Mouse (Mus musculus): ENCODE measurements around the gene Rpl31. TPM values are rescaled to one million over a fixed set of nuclear protein-coding genes. Genes with fewer than 3 reads are reported as not detected.
A peak's percentile ranks its signal among the peaks of the same experiment; 100 is the strongest.

Gene Rpl31
- polyA plus RNA-seq (2016; fragmentation: Nextera tagmentation; extraction: Ambion mirVana): 525 and 543 TPM in 2 replicates

DNA sequence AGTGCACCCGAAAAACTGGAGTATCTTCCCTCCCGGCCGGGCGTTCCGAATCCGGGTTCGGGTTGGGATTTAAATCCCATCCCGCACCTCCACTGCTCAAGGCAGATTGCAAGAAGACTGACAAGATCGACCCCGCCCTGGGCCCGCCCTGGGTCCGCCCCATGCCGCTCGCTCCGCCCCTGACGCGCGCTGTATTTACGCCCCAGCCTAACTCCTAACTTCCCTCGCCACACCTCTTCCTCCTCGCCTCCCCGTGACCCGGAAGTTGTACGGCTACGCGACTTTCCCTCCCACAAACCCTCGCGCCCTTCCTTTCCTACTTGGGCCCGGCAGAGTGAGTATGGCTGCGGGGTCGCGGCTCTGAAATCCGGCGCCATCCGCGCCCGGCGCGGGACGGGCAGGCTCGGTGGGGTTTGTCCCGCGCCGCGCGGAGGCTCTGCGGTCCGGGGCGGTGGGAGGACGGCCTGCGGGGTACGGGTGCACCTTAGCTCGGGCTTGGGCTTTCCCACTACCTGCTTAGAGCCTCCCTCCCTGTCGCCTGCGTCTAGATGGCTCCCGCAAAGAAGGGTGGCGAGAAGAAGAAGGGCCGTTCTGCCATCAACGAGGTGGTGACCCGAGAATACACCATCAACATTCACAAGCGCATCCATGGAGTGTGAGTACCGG, at the start of gene Rpl31:
Rpl31 (plus strand) TSS at position 242 of the 666 bp plus-strand sequence.
- peaks cover 17% of the 10 kb centered on the region for H3K4me1 ChIP-seq (replicated peaks)
- H3K27me3 ChIP-seq: no peaks in the 10 kb centered on the region
- no peaks in the 10 kb centered on the region for H3K9me3 ChIP-seq
- ATAC-seq (ENCODE audit: insufficient number of reproducible peaks, insufficient read depth, low FRiP score, low TSS enrichment, low read depth): peak; percentile 99
- H3K4me3 ChIP-seq (replicated peaks): peak within 1 kb of the TSS; percentile 92
- peak within 1 kb of the TSS; percentile 90 for H3K27ac ChIP-seq
- H3K9ac ChIP-seq (replicated peaks): peak within 1 kb of the TSS; percentile 97
- H3K36me3 ChIP-seq: peaks cover 37% of the 10 kb centered on the region
- WGBS: under 1% methylated on average over 61 of the region's 62 CpGs
- H3K4me2 ChIP-seq: peak within 1 kb of the TSS; percentile 95

DNA sequence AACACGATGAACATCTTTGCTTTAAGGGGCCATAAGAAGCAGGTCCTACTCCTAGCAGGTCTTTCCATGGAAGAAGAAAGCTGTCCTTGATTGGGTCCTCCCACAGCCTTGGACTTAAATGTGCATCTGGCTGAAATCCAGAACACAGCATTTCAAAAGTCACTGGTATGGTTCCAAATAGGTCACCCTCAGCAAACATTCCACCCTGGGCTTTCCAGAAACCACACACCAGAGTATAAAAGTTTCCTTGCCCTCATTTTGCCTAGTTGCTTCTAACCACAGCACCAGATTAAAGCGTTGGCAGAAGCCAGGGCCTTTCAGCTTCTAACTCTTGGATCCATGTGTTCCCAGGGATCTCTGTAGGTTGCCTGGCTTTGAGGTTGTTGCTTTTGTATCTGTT, 49.7 kb upstream of the Rpl31 start:
- no peaks in the 10 kb centered on the region for H3K27me3 ChIP-seq
- H3K27ac ChIP-seq: no peak overlapping the region

DNA sequence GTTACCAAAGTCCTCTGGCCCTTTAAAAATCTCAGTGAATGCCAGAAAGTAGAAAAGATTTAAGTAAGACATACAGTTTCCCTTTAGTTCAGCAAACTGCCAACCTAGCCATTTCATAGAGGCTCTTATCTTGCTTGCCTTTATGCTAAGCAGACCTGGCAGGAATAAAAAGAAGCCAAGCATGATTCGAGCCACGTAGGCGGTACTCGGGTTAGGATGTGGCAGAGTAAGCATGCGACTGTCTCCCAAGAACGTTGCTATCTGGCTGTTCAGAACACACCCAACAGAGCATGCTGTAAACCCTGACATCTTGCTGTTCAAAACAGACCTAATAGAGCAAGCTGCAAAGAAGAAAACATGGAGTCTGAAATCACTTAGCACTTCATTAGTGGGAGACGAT, 48.8 kb upstream of the Rpl31 start:
- no peak overlapping the region for H3K9ac ChIP-seq (replicated peaks)
- no peaks in the 10 kb centered on the region for H3K9me3 ChIP-seq
- ATAC-seq (ENCODE audit: insufficient number of reproducible peaks, insufficient read depth, low FRiP score, low TSS enrichment, low read depth): no peak
- no peak overlapping the region for H3K4me2 ChIP-seq
- H3K4me1 ChIP-seq (replicated peaks): 0 out of 2 replicates have a peak, but pooled peaks cover 4% of the 10 kb centered on the region
- H3K36me3 ChIP-seq: no peaks in the 10 kb centered on the region
- no peak overlapping the region for H3K27ac ChIP-seq
- WGBS: 64% methylated on average over 7 of the region's 7 CpGs
- H3K4me3 ChIP-seq (replicated peaks): no peak overlapping the region
- no peaks in the 10 kb centered on the region for H3K27me3 ChIP-seq

More for the DNA sequence above, 49.7 kb upstream of the Rpl31 start:
- H3K36me3 ChIP-seq: no peaks in the 10 kb centered on the region
- no peaks in the 10 kb centered on the region for H3K9me3 ChIP-seq
- H3K4me1 ChIP-seq (replicated peaks): peaks cover 10% of the 10 kb centered on the region; the same call in 1 of the 2 replicates
- H3K4me2 ChIP-seq: no peak overlapping the region
- ATAC-seq (ENCODE audit: insufficient number of reproducible peaks, insufficient read depth, low FRiP score, low TSS enrichment, low read depth): no peak
- H3K4me3 ChIP-seq (replicated peaks): no peak overlapping the region
- H3K9ac ChIP-seq (replicated peaks): no peak overlapping the region
- 83% methylated on average over 2 of the region's 2 CpGs for WGBS

DNA sequence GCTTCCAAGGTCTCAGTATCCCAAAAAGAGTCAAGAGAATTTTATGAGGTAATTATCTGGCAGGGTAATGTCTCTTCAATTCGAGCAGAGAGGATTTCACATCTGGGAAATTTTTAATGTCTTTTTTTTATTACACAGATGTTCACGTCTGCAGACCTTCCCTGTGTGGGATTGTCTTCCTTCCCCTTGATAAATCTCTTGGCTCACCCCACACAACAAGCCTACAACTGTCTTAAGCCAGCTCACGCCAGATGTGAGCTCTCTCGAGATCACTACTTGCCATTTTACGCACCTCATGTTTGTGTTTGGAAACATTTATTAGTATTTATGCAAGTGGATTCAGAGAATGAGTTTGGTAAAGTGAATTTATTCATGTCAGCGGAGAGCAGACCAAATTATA, 45.7 kb upstream of the Rpl31 start:
- Histone ChIP-seq H3K27ac (peak overlapping the region; percentile 31; the same call in 1 of the 2 replicates), H3K9me3 (no peaks in the 10 kb centered on the region), H3K4me1 (replicated peaks) (0 out of 2 replicates have a peak, but pooled peaks cover 4% of the 10 kb centered on the region), H3K4me2 (no peak overlapping the region), H3K36me3 (no peaks in the 10 kb centered on the region), H3K4me3 (replicated peaks) (no peak overlapping the region), H3K27me3 (no peaks in the 10 kb centered on the region), H3K9ac (replicated peaks) (no peak overlapping the region)
- 47% methylated on average over 6 of the region's 6 CpGs for WGBS
- ATAC-seq (ENCODE audit: insufficient number of reproducible peaks, insufficient read depth, low FRiP score, low TSS enrichment, low read depth): no peak

DNA sequence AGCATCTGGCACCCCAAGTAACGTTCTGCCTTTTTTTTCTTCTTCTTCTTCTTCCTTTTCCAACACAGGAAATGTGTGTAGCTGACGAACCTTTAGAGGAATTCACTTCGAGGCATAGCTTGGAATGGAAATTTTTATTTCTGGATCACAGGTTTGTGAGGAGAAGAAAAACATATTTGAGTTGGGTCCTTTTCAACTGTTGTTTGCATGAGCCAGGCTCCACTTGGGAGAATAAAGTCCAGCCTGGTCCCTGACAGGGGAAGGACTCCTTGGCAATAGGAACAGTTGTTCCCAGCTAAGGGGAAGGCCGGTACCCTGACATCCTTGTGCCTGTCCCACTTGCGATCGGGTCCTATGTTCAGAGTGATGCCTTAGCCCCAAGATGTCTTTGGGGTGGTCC, 42.4 kb upstream of the Rpl31 start:
- H3K9me3 ChIP-seq: no peaks in the 10 kb centered on the region
- no peak overlapping the region for H3K4me2 ChIP-seq
- no peak overlapping the region for H3K9ac ChIP-seq (replicated peaks)
- no peaks in the 10 kb centered on the region for H3K36me3 ChIP-seq
- no peaks in the 10 kb centered on the region for H3K27me3 ChIP-seq
- no peak overlapping the region for H3K27ac ChIP-seq
- 90% methylated on average over 6 of the region's 6 CpGs for WGBS
- H3K4me3 ChIP-seq (replicated peaks): no peak overlapping the region
- no peaks in the 10 kb centered on the region for H3K4me1 ChIP-seq (replicated peaks)
- ATAC-seq (ENCODE audit: insufficient number of reproducible peaks, insufficient read depth, low FRiP score, low TSS enrichment, low read depth): no peak

DNA sequence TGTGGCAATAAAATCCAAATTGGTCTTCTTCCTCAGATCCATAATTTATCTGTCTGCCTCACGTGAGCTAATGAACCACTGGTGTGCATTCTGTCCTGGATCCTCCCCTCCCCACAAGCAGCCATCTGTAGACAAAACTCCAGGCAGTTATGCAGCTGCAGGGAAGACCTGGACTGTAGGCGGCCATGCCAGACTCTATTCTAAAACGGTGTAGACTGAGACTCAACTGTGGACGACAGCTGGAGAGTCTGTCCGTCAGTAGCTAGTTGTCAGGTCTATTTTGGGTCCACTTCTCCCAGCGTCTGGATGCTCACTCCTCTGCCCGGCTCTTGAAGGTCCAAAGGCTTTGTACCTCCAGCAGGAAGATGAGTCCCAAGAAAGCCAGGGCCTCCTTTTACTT, 40.1 kb upstream of the Rpl31 start:
- 69% methylated on average over 7 of the region's 7 CpGs for WGBS

DNA sequence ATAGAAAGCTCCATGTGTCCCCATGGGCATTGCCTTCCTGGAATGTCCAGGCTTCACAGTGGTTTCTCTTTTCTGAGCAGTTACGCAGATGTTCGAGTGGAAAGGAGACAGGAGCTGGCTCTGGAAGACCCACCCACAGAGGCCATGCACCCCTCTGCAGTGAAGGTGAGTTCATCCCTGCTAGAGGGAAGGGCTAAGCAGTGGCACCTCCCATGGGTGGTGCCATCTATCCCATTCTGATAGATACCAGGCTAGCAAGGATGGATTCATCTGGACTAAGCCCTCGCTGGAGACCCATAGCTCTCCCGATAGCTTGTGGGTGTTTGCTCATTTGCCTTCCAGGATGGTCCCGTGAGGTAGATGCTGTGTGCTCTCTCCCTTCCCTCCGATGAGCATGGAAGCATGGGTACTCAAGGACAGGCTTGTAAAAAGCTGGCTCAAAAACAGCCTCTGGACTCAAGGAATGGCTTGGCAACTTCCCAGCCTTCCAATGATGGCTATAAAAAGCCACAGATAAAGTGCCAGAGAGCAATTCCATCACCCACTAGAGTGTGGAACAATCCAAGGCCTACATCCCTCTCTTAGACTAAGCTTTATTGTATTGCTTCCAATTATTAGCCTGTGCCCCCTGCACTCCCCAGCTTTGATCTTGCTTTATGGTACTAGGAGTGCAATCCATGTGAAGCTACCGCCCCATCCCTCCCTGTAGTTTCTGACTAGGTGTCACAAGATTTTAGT, 36.6 kb upstream of the Rpl31 start:
- no peak for ATAC-seq (ENCODE audit: insufficient number of reproducible peaks, insufficient read depth, low FRiP score, low TSS enrichment, low read depth)
- H3K9me3 ChIP-seq: no peaks in the 10 kb centered on the region
- no peak overlapping the region for H3K4me2 ChIP-seq
- no peak overlapping the region for H3K9ac ChIP-seq (replicated peaks)
- peaks cover 5% of the 10 kb centered on the region; the same call in 1 of the 2 replicates for H3K4me1 ChIP-seq (replicated peaks)
- H3K27ac ChIP-seq: no peak overlapping the region
- H3K4me3 ChIP-seq (replicated peaks): no peak overlapping the region
- no peaks in the 10 kb centered on the region for H3K36me3 ChIP-seq
- 52% methylated on average over 7 of the region's 7 CpGs for WGBS
- H3K27me3 ChIP-seq: peaks cover 5% of the 10 kb centered on the region

More for the DNA sequence above, 40.1 kb upstream of the Rpl31 start:
- Histone ChIP-seq H3K4me1 (replicated peaks) (no peaks in the 10 kb centered on the region; the same call in 1 of the 2 replicates), H3K9ac (replicated peaks) (no peak overlapping the region), H3K4me3 (replicated peaks) (no peak overlapping the region), H3K27ac (no peak overlapping the region), H3K4me2 (no peak overlapping the region), H3K9me3 (no peaks in the 10 kb centered on the region), H3K27me3 (no peaks in the 10 kb centered on the region), H3K36me3 (no peaks in the 10 kb centered on the region)
- no peak for ATAC-seq (ENCODE audit: insufficient number of reproducible peaks, insufficient read depth, low FRiP score, low TSS enrichment, low read depth)

DNA sequence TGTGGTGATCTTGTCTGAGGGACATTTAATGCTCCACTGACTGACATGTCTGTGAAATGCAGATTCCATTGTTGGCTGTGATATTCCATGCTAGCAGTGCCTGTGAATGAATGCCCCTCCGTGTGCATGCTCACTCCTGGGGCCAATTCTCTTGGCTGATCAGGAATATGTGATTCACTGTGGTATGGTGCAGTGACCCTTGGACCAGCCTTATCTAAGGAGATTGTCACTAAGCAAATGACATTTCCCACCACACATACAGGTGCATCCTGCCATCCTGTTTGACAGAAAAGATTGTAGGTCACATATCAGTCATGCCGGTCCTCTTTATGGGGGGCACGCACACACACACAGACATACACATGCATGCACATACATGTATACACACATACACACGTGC, 35.2 kb upstream of the Rpl31 start:
- ATAC-seq (ENCODE audit: insufficient number of reproducible peaks, insufficient read depth, low FRiP score, low TSS enrichment, low read depth): no peak
- H3K27me3 ChIP-seq: peaks cover 5% of the 10 kb centered on the region
- no peak overlapping the region for H3K9ac ChIP-seq (replicated peaks)
- no peak overlapping the region for H3K4me2 ChIP-seq
- WGBS: 84% methylated on average over 4 of the region's 4 CpGs
- H3K9me3 ChIP-seq: no peaks in the 10 kb centered on the region
- H3K36me3 ChIP-seq: no peaks in the 10 kb centered on the region
- H3K4me3 ChIP-seq (replicated peaks): no peak overlapping the region
- H3K27ac ChIP-seq: no peak overlapping the region
- H3K4me1 ChIP-seq (replicated peaks): peaks cover 8% of the 10 kb centered on the region; the same call in 1 of the 2 replicates

DNA sequence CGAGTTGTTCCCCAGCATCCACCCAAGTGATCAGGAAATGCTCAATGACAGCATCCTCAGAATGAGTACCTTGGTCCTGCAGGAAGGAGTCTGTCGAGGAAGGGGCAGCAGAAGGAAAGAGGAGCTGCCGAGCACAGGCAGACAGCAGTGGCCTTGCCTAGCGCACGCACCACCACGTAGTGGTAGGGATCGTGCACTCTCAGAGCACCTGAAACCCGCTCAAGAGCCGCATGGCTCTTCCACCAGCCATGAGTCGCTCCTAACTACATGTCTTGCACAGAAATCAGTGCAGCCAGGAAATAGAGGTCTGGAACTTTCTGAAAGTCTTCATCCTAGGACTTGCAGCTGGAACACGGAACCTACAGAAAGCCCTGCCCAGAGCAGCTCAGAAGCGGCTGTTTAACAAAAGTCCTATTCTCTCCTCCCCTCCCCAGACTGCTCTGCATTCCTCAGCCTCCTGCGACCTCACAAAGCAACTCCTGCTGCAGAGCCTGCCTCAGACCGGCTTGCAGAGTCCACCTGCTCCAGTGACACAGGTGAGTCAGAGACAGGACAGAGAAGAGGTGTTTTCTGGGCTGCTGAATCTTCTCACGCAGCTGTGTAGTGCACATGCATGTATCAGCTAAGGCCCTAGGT, 32.0 kb upstream of the Rpl31 start:
- 33% methylated on average over 15 of the region's 15 CpGs for WGBS
- H3K36me3 ChIP-seq: no peaks in the 10 kb centered on the region
- 0 out of 2 replicates have a peak overlapping the region, but pooled peaks have one; percentile 13 for H3K4me2 ChIP-seq
- peaks cover 8% of the 10 kb centered on the region; the same call in 1 of the 2 replicates for H3K4me1 ChIP-seq (replicated peaks)
- no peak overlapping the region for H3K4me3 ChIP-seq (replicated peaks)
- ATAC-seq (ENCODE audit: insufficient number of reproducible peaks, insufficient read depth, low FRiP score, low TSS enrichment, low read depth): no peak
- H3K9me3 ChIP-seq: no peaks in the 10 kb centered on the region
- peaks cover 8% of the 10 kb centered on the region for H3K27me3 ChIP-seq
- no peak overlapping the region for H3K9ac ChIP-seq (replicated peaks)
- no peak overlapping the region for H3K27ac ChIP-seq

DNA sequence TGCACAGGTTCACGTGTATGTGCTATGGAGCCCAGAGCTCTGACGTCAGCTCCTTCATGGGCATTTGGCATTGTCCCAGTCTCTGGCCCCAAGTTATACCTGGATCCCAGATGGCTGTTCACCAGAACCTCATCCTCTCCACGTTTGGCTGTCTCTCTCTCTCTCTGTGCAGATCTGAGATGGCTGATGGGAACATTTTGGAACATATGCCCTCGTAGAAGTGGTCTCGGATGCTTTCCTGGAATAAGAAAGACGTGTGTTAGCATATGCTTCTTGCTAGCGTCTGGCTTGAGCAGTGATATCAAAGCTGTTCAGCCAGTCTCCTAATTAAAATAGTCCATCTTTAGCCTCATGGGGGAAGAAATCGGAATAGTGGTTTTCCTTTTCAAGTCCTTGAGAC, 30.9 kb upstream of the Rpl31 start:
- Histone ChIP-seq H3K36me3 (no peaks in the 10 kb centered on the region), H3K27me3 (peaks cover 8% of the 10 kb centered on the region), H3K4me2 (no peak overlapping the region), H3K4me3 (replicated peaks) (no peak overlapping the region), H3K9me3 (no peaks in the 10 kb centered on the region), H3K9ac (replicated peaks) (no peak overlapping the region), H3K27ac (no peak overlapping the region), H3K4me1 (replicated peaks) (peaks cover 8% of the 10 kb centered on the region; the same call in 1 of the 2 replicates)
- no peak for ATAC-seq (ENCODE audit: insufficient number of reproducible peaks, insufficient read depth, low FRiP score, low TSS enrichment, low read depth)
- WGBS: 85% methylated on average over 8 of the region's 8 CpGs

DNA sequence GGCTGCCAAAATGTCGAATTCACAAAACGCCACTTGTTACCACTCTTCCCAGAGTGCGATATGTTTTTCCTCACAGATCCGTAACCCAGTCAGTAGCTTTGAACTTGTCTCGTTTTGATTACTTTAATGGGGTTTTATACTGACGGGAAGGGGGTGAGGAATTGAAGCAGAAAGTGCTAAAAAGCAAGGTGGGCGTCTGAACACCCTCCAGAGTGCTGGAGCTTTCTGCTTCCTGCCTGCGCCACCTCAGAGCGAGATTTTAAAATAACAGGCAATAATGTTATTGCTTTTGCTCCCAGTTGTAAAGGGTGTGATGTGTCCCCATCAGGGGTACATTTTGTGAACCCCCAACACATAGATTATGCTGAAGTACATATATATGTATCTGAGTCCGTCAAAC, 28.8 kb upstream of the Rpl31 start:
- Histone ChIP-seq H3K27me3 (peaks cover 8% of the 10 kb centered on the region), H3K27ac (no peak overlapping the region), H3K9ac (replicated peaks) (no peak overlapping the region), H3K36me3 (no peaks in the 10 kb centered on the region), H3K4me2 (no peak overlapping the region), H3K4me3 (replicated peaks) (no peak overlapping the region), H3K4me1 (replicated peaks) (peaks cover 8% of the 10 kb centered on the region; the same call in 1 of the 2 replicates), H3K9me3 (no peaks in the 10 kb centered on the region)
- 61% methylated on average over 10 of the region's 10 CpGs for WGBS
- ATAC-seq (ENCODE audit: insufficient number of reproducible peaks, insufficient read depth, low FRiP score, low TSS enrichment, low read depth): no peak

Measured in limb, embryonic 12.5 days (tissue).